Mouse (Mus musculus): ENCODE measurements around the gene Eif4e2. TPM values are rescaled to one million over a fixed set of nuclear protein-coding genes. Genes with fewer than 3 reads are reported as not detected.

Gene Eif4e2
- total and polyA plus RNA-seq, 3 experiments = 175 to 264 (median 228) TPM

DNA sequence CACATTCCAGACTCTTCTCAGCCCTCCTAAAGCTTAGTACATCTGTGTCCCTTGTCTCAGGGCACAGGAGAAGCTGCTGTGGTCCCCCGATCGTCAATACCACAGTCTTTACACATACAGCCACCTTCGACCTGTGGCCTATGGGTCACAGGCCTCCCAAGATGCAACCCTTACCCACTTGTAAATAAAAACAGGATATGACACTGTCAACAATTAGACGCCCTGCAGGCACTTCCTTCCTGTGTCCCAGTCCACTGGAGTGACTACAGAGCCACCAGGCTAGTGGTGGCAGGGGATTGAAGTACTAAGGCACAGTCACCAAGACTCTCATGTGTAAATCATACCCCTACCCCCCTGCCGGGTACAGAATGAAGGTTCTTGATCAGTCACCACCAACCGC is 8.7 kb upstream of the Eif4e2 start:
- H3K9ac ChIP-seq (ENCODE audit: insufficient read depth, low read depth) = no peak overlapping the region
- no peak overlapping the region for H3K4me2 ChIP-seq (ENCODE audit: insufficient read depth, low read depth, poor library complexity, severe bottlenecking)
- TF ChIP-seq NRF1 (IDR thresholded peaks at IDR 0.05; ENCODE audit: low read depth, low read length) (no peak), RCOR1 (conservative IDR thresholded peaks at IDR 0.05; ENCODE audit: low read depth, low read length) (no peak), MAZ (IDR thresholded peaks at IDR 0.05; ENCODE audit: low read depth, low read length) (no peak), USF1 (IDR thresholded peaks at IDR 0.05; ENCODE audit: low read depth, low read length) (no peak), SIN3A (IDR thresholded peaks at IDR 0.05; ENCODE audit: low read length) (no peak), MAX (IDR thresholded peaks at IDR 0.05; ENCODE audit: low read length) (no peak), PAX5 (IDR thresholded peaks at IDR 0.05; ENCODE audit: low read length) (no peak), MXI1 (IDR thresholded peaks at IDR 0.05; ENCODE audit: low read depth, low read length) (no peak)
- no peaks in the 10 kb centered on the region for H3K27me3 ChIP-seq (replicated peaks)
- peaks cover 4 to 27% of the 10 kb centered on the region in 2 experiments for H3K4me1 ChIP-seq (ENCODE audit: control insufficient read depth in 1 of 2, insufficient read depth in 2 of 2)
- no peak overlapping the region for H3K4me3 ChIP-seq (replicated peaks in 1 of 3; ENCODE audit: low read depth in 2 of 3, low read length in 2 of 3, poor library complexity in 1 of 3)
- H3K36me3 ChIP-seq (replicated peaks in 1 of 2; ENCODE audit: control insufficient read depth in 1 of 2, insufficient read depth in 1 of 2, low read length in 1 of 2) = peaks cover 0 to 19% of the 10 kb centered on the region in 2 experiments
- DNase-seq (ENCODE audit: extremely low read depth) = no peak
- in situ Hi-C loops (cut with MboI; ENCODE audit: low pct_ligation_motif_present, low pct_unique_long_range_greater_than_20kb, low sequenced_read_pairs) = no loop called here
- dilution Hi-C loops (cut with MboI; ENCODE audit: extremely low pct_ligation_motif_present, extremely low pct_unique_long_range_greater_than_20kb, low sequenced_read_pairs) = no loop called here
- peaks cover 3% of the 10 kb centered on the region for H3K9me3 ChIP-seq (replicated peaks; ENCODE audit: low read length)
- H3K79me2 ChIP-seq (replicated peaks; ENCODE audit: control insufficient read depth, extremely low read depth, insufficient read depth, poor library complexity, severe bottlenecking) = no peaks in the 10 kb centered on the region
- no peak overlapping the region for H3K27ac ChIP-seq (ENCODE audit: insufficient read depth, low read depth)

GRCm38 (mm10) chr1:87205502-87205901 is 8.2 kb upstream of the Eif4e2 start:
- Histone ChIP-seq H3K36me3 (replicated peaks in 1 of 2; ENCODE audit: control insufficient read depth in 1 of 2, insufficient read depth in 1 of 2, low read length in 1 of 2) (peaks cover 0 to 22% of the 10 kb centered on the region in 2 experiments), H3K79me2 (replicated peaks; ENCODE audit: control insufficient read depth, extremely low read depth, insufficient read depth, poor library complexity, severe bottlenecking) (no peaks in the 10 kb centered on the region), H3K4me1 (ENCODE audit: control insufficient read depth in 1 of 2, insufficient read depth in 2 of 2) (peaks cover 4 to 32% of the 10 kb centered on the region in 2 experiments), H3K4me3 (replicated peaks in 1 of 3; ENCODE audit: low read depth in 2 of 3, low read length in 2 of 3, poor library complexity in 1 of 3) (no peak overlapping the region), H3K4me2 (ENCODE audit: insufficient read depth, low read depth, poor library complexity, severe bottlenecking) (no peak overlapping the region), H3K27ac (ENCODE audit: insufficient read depth, low read depth) (no peak overlapping the region), H3K9me3 (replicated peaks; ENCODE audit: low read length) (peaks cover 3% of the 10 kb centered on the region), H3K9ac (ENCODE audit: insufficient read depth, low read depth) (no peak overlapping the region), H3K27me3 (replicated peaks) (no peaks in the 10 kb centered on the region)
- dilution Hi-C loops (cut with MboI; ENCODE audit: extremely low pct_ligation_motif_present, extremely low pct_unique_long_range_greater_than_20kb, low sequenced_read_pairs) = no loop called here
- no peak for TF ChIP-seq RAD21 (IDR thresholded peaks at IDR 0.05; ENCODE audit: low read depth, low read length)
- TF ChIP-seq ELF1 (IDR thresholded peaks at IDR 0.05; ENCODE audit: low read depth, low read length) = no peak
- no peak for TF ChIP-seq EP300 (IDR thresholded peaks at IDR 0.05; ENCODE audit: low read length)
- no peak for TF ChIP-seq GABPA (IDR thresholded peaks at IDR 0.05; ENCODE audit: insufficient replicate concordance, low read depth, low read length)
- TF ChIP-seq MAFK (IDR thresholded peaks at IDR 0.05; ENCODE audit: insufficient replicate concordance, low read length) = no peak
- TF ChIP-seq MAX (IDR thresholded peaks at IDR 0.05; ENCODE audit: low read length) = no peak
- no peak for TF ChIP-seq PAX5 (IDR thresholded peaks at IDR 0.05; ENCODE audit: low read length)
- no peak for TF ChIP-seq TBP (conservative IDR thresholded peaks at IDR 0.05; ENCODE audit: low read depth, low read length)
- no peak for TF ChIP-seq E2F4 (IDR thresholded peaks at IDR 0.05; ENCODE audit: insufficient replicate concordance, low read depth, low read length)
- TF ChIP-seq ZMIZ1 (IDR thresholded peaks at IDR 0.05; ENCODE audit: low read depth, low read length) = no peak
- no peak for TF ChIP-seq IRF4 (IDR thresholded peaks at IDR 0.05; ENCODE audit: low read depth, low read length)
- no peak for TF ChIP-seq USF1 (IDR thresholded peaks at IDR 0.05; ENCODE audit: low read depth, low read length)
- TF ChIP-seq KAT2A (IDR thresholded peaks at IDR 0.05; ENCODE audit: insufficient replicate concordance, low read length) = no peak
- no peak for TF ChIP-seq HCFC1 (IDR thresholded peaks at IDR 0.05; ENCODE audit: low read depth, low read length)
- TF ChIP-seq SMC3 (IDR thresholded peaks at IDR 0.05; ENCODE audit: low read depth, low read length) = no peak
- TF ChIP-seq JUND (conservative IDR thresholded peaks at IDR 0.05; ENCODE audit: low read depth, low read length) = no peak
- DNase-seq (ENCODE audit: extremely low read depth) = no peak
- in situ Hi-C loops (cut with MboI; ENCODE audit: low pct_ligation_motif_present, low pct_unique_long_range_greater_than_20kb, low sequenced_read_pairs) = no loop called here

Data from CH12.LX (cell line).